Mouse (Mus musculus) liver, embryonic 15.5 days (tissue): Measurements from ENCODE around the gene Glod4. TPM values are rescaled to one million over a fixed set of nuclear protein-coding genes. Genes with fewer than 3 reads are reported as not detected.

ENCODE experiments used
- ATAC-seq: fragments of 200-750 bp; cut with Nextera tagmentation; 2 replicates; pipeline ENCODE4 v1.8.0; 2017; ENCODE audit warnings: moderate number of reproducible peaks, mild to moderate bottlenecking, moderate library complexity; ENCODE audit not compliant: insufficient read depth
- H3K27ac ChIP-seq: fragments of 300-500 bp; sonication (generic); replicated peaks from 2 replicates; pipeline ENCODE4 v1.5.1; 2015; ENCODE audit warnings: mild to moderate bottlenecking, inconsistent platforms
- H3K27me3 ChIP-seq: fragments of 300-500 bp; sonication (generic); 2 replicates; pipeline ENCODE4 v1.6.1; 2015; ENCODE audit warnings: mild to moderate bottlenecking, inconsistent platforms
- H3K36me3 ChIP-seq: fragments of 300-500 bp; sonication (generic); replicated peaks from 2 replicates; pipeline ENCODE4 v1.6.1; 2015; ENCODE audit warnings: moderate library complexity, mild to moderate bottlenecking, inconsistent platforms
- H3K4me1 ChIP-seq: fragments of 300-500 bp; sonication (generic); replicated peaks from 2 replicates; pipeline ENCODE4 v1.6.1; 2015; ENCODE audit warnings: inconsistent platforms
- H3K4me2 ChIP-seq: fragments of 300-500 bp; sonication (generic); 2 replicates; pipeline ENCODE4 v1.6.1; 2015; ENCODE audit warnings: moderate library complexity, mild to moderate bottlenecking, inconsistent platforms
- H3K4me3 ChIP-seq: fragments of 300-500 bp; sonication (generic); replicated peaks from 2 replicates; pipeline ENCODE4 v1.5.1; 2015; ENCODE audit warnings: mild to moderate bottlenecking, inconsistent platforms
- H3K9ac ChIP-seq: fragments of 300-500 bp; sonication (generic); 2 replicates; pipeline ENCODE4 v1.6.1; 2015; ENCODE audit warnings: moderate library complexity, mild to moderate bottlenecking, inconsistent platforms
- H3K9me3 ChIP-seq: fragments of 300-500 bp; sonication (generic); replicated peaks from 2 replicates; pipeline ENCODE4 v1.6.1; 2016; ENCODE audit warnings: inconsistent platforms
- WGBS: fragments of 180-500 bp; shearing (Covaris S2); methylation state at CpG from one replicate; pipeline ENCODE4 v1.1.7; 2015; ENCODE audit warnings: mixed read lengths; ENCODE audit not compliant: insufficient replicate concordance; 5-methylcytosine and 5-hydroxymethylcytosine counted together
- polyA plus RNA-seq: library from polyadenylated mRNA; unstranded; fragments of >200 nt; fragmentation: Nextera tagmentation; extraction: Ambion mirVana; gene quantifications from 2 replicates; pipeline ENCODE4 v1.2.1, GENCODE M21; 2015

Glod4 gene
- polyA plus RNA-seq, 1 experiment from 2014 or later = 50.7 TPM

DNA sequence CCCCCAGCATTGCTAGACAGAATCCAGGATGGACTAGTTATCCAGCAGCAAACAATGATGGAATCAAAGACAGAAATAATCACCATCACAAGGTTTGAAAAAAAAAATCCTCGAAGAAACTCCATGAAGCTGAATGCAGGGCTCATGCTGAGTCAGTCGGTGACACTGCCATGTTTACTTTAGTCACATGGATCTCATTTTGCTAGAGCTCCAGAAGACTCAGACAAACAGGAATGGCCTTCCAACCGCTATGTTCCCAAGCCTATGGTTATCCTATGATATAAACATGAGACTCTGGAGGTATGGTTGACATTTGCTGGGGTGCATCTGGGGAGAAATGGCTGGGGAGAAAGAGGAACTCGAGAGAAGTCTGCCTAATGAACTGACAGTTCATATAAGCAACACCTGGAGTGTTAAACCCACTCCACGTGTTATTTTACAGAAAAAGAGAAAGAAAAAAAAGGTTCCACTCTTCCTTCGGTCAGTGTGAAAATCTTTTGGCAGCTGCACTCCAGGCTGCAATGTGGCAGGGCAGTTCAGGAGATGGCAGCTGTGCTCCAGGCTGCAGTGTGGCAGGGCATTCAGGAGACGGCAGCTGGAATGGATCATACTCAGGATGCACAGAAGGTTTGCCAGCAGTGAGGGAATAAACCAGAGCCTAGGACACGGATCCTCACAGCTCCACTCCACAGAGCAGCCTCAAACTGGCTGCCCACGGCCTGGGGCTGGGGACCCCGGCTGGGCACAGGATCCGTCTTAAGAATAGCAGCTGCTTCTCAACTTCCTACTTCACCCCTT lies 169.0 kb downstream of the Glod4 start:
- WGBS = 67% methylated on average over 11 of the region's 11 CpGs
- peaks cover 11% of the 10 kb centered on the region for H3K36me3 ChIP-seq
- H3K9me3 ChIP-seq = no peaks in the 10 kb centered on the region
- no peaks in the 10 kb centered on the region for H3K27me3 ChIP-seq
- no peaks in the 10 kb centered on the region for H3K4me1 ChIP-seq
- H3K4me3 ChIP-seq = no peak overlapping the region
- ATAC-seq = no peak
- H3K27ac ChIP-seq = no peak overlapping the region
- no peak overlapping the region for H3K4me2 ChIP-seq
- H3K9ac ChIP-seq = no peak overlapping the region

Other genes with a start within 250 kb of the Glod4 start
- not detected in 2 replicates for gene 1700016K19Rik, start 243.8 kb downstream of the Glod4 start, polyA plus RNA-seq
- gene Rflnb, start 215.9 kb downstream of the Glod4 start, polyA plus RNA-seq = 5.4 and 6.0 TPM in 2 replicates
- gene Vps53, start 64.1 kb downstream of the Glod4 start, polyA plus RNA-seq = 13.5 and 14.4 TPM in 2 replicates
- gene Fam57a, start 64.1 kb downstream of the Glod4 start, polyA plus RNA-seq = 3.7 and 4.2 TPM in 2 replicates
- gene Dbil5, start 26.1 kb downstream of the Glod4 start, polyA plus RNA-seq = 0.36 and 0.59 TPM in 2 replicates
- 12.7 and 13.2 TPM in 2 replicates for gene Gemin4, start 26.1 kb downstream of the Glod4 start, polyA plus RNA-seq
- 14.1 and 14.2 TPM in 2 replicates for gene Mrm3, start within 50 bp of the Glod4 start, polyA plus RNA-seq
- gene Nxn, start 155.4 kb upstream of the Glod4 start, polyA plus RNA-seq = 2.5 and 2.8 TPM in 2 replicates
- 36.6 and 37.4 TPM in 2 replicates for gene Timm22, start 163.2 kb upstream of the Glod4 start, polyA plus RNA-seq